Mouse (Mus musculus): ENCODE data around the gene Zfp980. TPM values are rescaled to one million over a fixed set of nuclear protein-coding genes. Genes with fewer than 3 reads are reported as not detected.
"Not testable (repeated sequence)": the region's sequence is repeated elsewhere in the genome, so short reads cannot be mapped to it uniquely, and the experiment has no call there.

Zfp980 gene
- polyA plus RNA-seq (2014; fragmentation: Nextera tagmentation; extraction: Ambion mirVana): not detected in 2 replicates

DNA sequence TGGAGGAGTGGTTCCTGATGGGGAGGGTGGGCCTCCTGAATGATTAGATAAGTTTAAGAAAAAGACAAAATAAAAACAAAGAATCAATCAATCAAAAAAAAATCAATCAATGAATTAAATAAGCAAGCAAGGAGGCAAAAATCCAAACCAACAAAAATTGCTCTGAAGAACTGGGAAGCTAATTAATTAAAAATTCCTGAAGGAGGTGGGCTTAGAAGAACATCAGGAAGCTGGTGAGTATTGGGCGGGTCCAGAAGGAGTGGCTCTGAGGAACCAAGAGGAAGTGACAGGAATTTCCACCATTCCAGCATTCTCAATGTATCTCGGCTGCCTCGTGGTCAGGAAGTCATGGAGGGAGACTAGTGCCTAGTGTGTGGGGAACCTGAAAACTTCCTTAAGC lies at the start of gene Zfp980:
Gene Zfp980, plus strand, starts transcription at position 301 of the 400 bp plus-strand sequence.
- WGBS: 88% methylated on average over 3 of the region's 3 CpGs
- not testable (repeated sequence) for H3K27me3 ChIP-seq (replicated peaks; ENCODE audit: control insufficient read depth, insufficient read depth, low read length); H3K4me1 ChIP-seq (ENCODE audit: control insufficient read depth, insufficient read depth, low read length); H3K4me2 ChIP-seq (ENCODE audit: low read depth, low read length); ATAC-seq (ENCODE audit: low read depth); H3K9me3 ChIP-seq (ENCODE audit: control insufficient read depth, low read length); H3K9ac ChIP-seq (ENCODE audit: low read depth, low read length); H3K27ac ChIP-seq (replicated peaks; ENCODE audit: low read depth, low read length); DNase-seq (ENCODE audit: low spot score); H3K4me3 ChIP-seq (ENCODE audit: low read depth, low read length); H3K36me3 ChIP-seq (ENCODE audit: control insufficient read depth, insufficient read depth, low read length)

- not testable (repeated sequence) for H3K9ac ChIP-seq (ENCODE audit: low read depth, low read length); DNase-seq (ENCODE audit: low spot score); H3K36me3 ChIP-seq (ENCODE audit: control insufficient read depth, insufficient read depth, low read length); H3K9me3 ChIP-seq (ENCODE audit: control insufficient read depth, low read length); H3K4me1 ChIP-seq (ENCODE audit: control insufficient read depth, insufficient read depth, low read length); H3K27me3 ChIP-seq (replicated peaks; ENCODE audit: control insufficient read depth, insufficient read depth, low read length); H3K27ac ChIP-seq (replicated peaks; ENCODE audit: low read depth, low read length); ATAC-seq (ENCODE audit: low read depth); H3K4me3 ChIP-seq (ENCODE audit: low read depth, low read length); H3K4me2 ChIP-seq (ENCODE audit: low read depth, low read length)
- WGBS: 42% methylated on average over 44 of the region's 83 CpGs
Observed at GRCm38 (mm10) chr4:145640416-145641185, 29.9 kb upstream of the Zfp980 start.

DNA sequence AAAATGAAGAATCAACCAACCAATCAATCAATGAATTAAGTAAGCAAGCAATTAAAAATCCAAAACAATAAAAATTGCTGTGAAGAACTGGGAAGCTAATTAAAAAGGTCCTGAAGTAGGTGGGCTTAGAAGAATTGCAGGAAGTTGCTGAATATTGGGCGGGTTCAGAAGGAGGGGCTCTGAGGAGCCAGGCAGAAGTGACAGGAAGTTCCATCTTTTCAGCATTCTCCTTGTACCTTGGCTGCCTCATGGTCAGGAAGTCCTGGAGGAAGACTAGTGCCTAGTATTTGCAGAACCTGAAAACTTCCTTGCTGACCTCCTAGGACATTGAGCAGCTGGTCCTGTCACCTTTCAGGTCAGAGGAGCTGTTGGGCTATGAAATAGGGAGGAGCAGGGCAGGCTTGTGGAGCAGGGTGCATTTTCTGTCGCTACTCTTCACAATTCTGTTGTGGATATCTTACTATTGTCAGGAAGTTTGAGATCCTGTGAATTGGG lies 3.8 kb downstream of the Zfp980 start:
- not testable (repeated sequence) for H3K4me2 ChIP-seq (ENCODE audit: low read depth, low read length); H3K36me3 ChIP-seq (ENCODE audit: control insufficient read depth, insufficient read depth, low read length); H3K9ac ChIP-seq (ENCODE audit: low read depth, low read length); H3K9me3 ChIP-seq (ENCODE audit: control insufficient read depth, low read length); DNase-seq (ENCODE audit: low spot score); H3K27ac ChIP-seq (replicated peaks; ENCODE audit: low read depth, low read length); H3K4me1 ChIP-seq (ENCODE audit: control insufficient read depth, insufficient read depth, low read length); H3K4me3 ChIP-seq (ENCODE audit: low read depth, low read length); ATAC-seq (ENCODE audit: low read depth); H3K27me3 ChIP-seq (replicated peaks; ENCODE audit: control insufficient read depth, insufficient read depth, low read length)
- WGBS: 58% methylated on average over 2 of the region's 2 CpGs

GRCm38 (mm10) chr4:145680217-145680616 lies 9.7 kb downstream of the Zfp980 start:
- H3K27me3 ChIP-seq (replicated peaks; ENCODE audit: control insufficient read depth, insufficient read depth, low read length); H3K4me1 ChIP-seq (ENCODE audit: control insufficient read depth, insufficient read depth, low read length); DNase-seq (ENCODE audit: low spot score); H3K27ac ChIP-seq (replicated peaks; ENCODE audit: low read depth, low read length); H3K36me3 ChIP-seq (ENCODE audit: control insufficient read depth, insufficient read depth, low read length); ATAC-seq (ENCODE audit: low read depth); H3K4me3 ChIP-seq (ENCODE audit: low read depth, low read length); H3K9ac ChIP-seq (ENCODE audit: low read depth, low read length); H3K4me2 ChIP-seq (ENCODE audit: low read depth, low read length): not testable (repeated sequence)
- H3K9me3 ChIP-seq (ENCODE audit: control insufficient read depth, low read length): peaks cover 11% of the 10 kb centered on the region
- 82% methylated on average over 3 of the region's 3 CpGs for WGBS

- not testable (repeated sequence) for H3K9ac ChIP-seq (ENCODE audit: low read depth, low read length); DNase-seq (ENCODE audit: low spot score); H3K27ac ChIP-seq (replicated peaks; ENCODE audit: low read depth, low read length); ATAC-seq (ENCODE audit: low read depth); H3K4me2 ChIP-seq (ENCODE audit: low read depth, low read length); H3K36me3 ChIP-seq (ENCODE audit: control insufficient read depth, insufficient read depth, low read length); H3K4me1 ChIP-seq (ENCODE audit: control insufficient read depth, insufficient read depth, low read length); H3K27me3 ChIP-seq (replicated peaks; ENCODE audit: control insufficient read depth, insufficient read depth, low read length); H3K4me3 ChIP-seq (ENCODE audit: low read depth, low read length)
- peaks cover 11% of the 10 kb centered on the region for H3K9me3 ChIP-seq (ENCODE audit: control insufficient read depth, low read length)
- WGBS: 33% methylated on average over 1 of the region's 1 CpGs
Observed at GRCm38 (mm10) chr4:145680672-145681387, 10.3 kb downstream of the Zfp980 start.

DNA sequence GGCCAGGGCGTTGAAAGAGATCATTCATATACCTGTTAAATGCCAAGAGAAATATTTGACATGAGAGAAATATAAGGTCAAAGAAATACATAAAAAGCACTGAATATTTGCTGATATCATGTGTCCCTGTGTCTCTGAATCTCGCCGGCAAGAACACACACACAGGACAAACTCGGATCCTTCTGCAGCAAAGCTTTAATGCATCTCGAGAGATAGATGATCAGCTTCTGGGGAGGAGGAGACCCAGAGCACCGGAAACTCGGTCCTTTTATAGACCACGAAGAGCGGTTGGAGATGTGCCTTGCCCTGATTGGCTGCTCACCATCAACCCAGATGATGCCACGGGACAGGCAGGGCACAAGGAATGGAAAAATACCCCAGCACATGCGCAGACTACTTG lies 11.5 kb downstream of the Zfp980 start:
- H3K9ac ChIP-seq (ENCODE audit: low read depth, low read length); H3K27ac ChIP-seq (replicated peaks; ENCODE audit: low read depth, low read length); H3K4me3 ChIP-seq (ENCODE audit: low read depth, low read length); H3K4me2 ChIP-seq (ENCODE audit: low read depth, low read length); H3K27me3 ChIP-seq (replicated peaks; ENCODE audit: control insufficient read depth, insufficient read depth, low read length); DNase-seq (ENCODE audit: low spot score); H3K36me3 ChIP-seq (ENCODE audit: control insufficient read depth, insufficient read depth, low read length); ATAC-seq (ENCODE audit: low read depth); H3K4me1 ChIP-seq (ENCODE audit: control insufficient read depth, insufficient read depth, low read length): not testable (repeated sequence)
- WGBS: 86% methylated on average over 8 of the region's 11 CpGs
- H3K9me3 ChIP-seq (ENCODE audit: control insufficient read depth, low read length): peaks cover 13% of the 10 kb centered on the region

DNA sequence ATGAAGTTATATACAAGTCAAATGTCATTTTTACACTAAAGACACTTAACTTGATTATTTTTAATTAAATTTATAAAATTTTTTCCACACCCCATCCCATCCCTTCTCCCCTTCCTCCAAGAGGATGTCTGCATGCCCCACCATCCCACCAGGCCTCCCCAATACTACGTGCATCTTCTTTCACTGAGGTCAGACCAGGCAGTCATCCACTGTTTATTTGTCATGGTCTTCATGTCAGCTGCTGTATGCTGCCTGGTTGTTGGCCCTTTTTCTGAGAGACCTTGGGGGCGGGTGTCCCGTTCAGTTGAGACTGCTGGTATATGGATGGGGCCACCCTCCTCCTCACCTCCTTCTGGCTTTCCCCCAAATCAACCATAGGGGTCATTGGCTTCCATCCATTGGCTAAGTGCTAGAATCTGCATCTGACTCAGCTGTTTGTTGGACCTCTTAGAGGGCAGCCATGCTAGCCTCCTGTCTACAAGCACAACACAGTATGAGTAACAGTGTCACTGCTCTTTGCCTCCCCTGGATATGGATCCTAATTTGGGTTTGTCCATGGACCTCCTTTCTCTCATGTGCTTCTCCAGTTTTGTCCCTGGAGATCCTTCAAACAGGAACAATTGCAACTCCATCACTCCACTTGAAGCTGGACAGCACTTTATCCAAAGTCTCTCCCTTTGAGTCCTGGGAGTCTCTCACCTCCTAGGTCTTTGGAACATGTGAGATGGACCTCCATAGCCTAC lies 12.7 kb downstream of the Zfp980 start:
- not testable (repeated sequence) for DNase-seq (ENCODE audit: low spot score); H3K4me2 ChIP-seq (ENCODE audit: low read depth, low read length); H3K4me1 ChIP-seq (ENCODE audit: control insufficient read depth, insufficient read depth, low read length); H3K4me3 ChIP-seq (ENCODE audit: low read depth, low read length); ATAC-seq (ENCODE audit: low read depth); H3K27me3 ChIP-seq (replicated peaks; ENCODE audit: control insufficient read depth, insufficient read depth, low read length); H3K9ac ChIP-seq (ENCODE audit: low read depth, low read length); H3K27ac ChIP-seq (replicated peaks; ENCODE audit: low read depth, low read length); H3K36me3 ChIP-seq (ENCODE audit: control insufficient read depth, insufficient read depth, low read length)
- peaks cover 15% of the 10 kb centered on the region for H3K9me3 ChIP-seq (ENCODE audit: control insufficient read depth, low read length)
- WGBS: 84% methylated on average over 3 of the region's 3 CpGs

- 39% methylated on average over 1 of the region's 2 CpGs for WGBS
- ATAC-seq (ENCODE audit: low read depth): not testable (repeated sequence)
Observed at GRCm38 (mm10) chr4:145686061-145686460, 15.6 kb downstream of the Zfp980 start.

More at GRCm38 (mm10) chr4:145686061-145686460, 15.6 kb downstream of the Zfp980 start:
- not testable (repeated sequence) for H3K27ac ChIP-seq (replicated peaks; ENCODE audit: low read depth, low read length); DNase-seq (ENCODE audit: low spot score); H3K36me3 ChIP-seq (ENCODE audit: control insufficient read depth, insufficient read depth, low read length); H3K4me2 ChIP-seq (ENCODE audit: low read depth, low read length); H3K4me1 ChIP-seq (ENCODE audit: control insufficient read depth, insufficient read depth, low read length); H3K4me3 ChIP-seq (ENCODE audit: low read depth, low read length); H3K9ac ChIP-seq (ENCODE audit: low read depth, low read length); H3K27me3 ChIP-seq (replicated peaks; ENCODE audit: control insufficient read depth, insufficient read depth, low read length)
- peaks cover 11% of the 10 kb centered on the region for H3K9me3 ChIP-seq (ENCODE audit: control insufficient read depth, low read length)

Measured in embryonic facial prominence, embryonic 14.5 days (tissue).